Mouse (Mus musculus) myocyte (in vitro differentiated cells): ENCODE results near the gene Mettl15. TPM values are rescaled to one million over a fixed set of nuclear protein-coding genes. Genes with fewer than 3 reads are reported as not detected.

Source experiments
- H3K27me3 ChIP-seq: one replicate; pipeline ENCODE4 v1.6.1; 2011; ENCODE audit not compliant: control insufficient read depth, insufficient read depth, insufficient read length
- H3K36me3 ChIP-seq: one replicate; pipeline ENCODE4 v1.6.1; 2011; ENCODE audit not compliant: control insufficient read depth, insufficient read depth
- H3K4me2 ChIP-seq: one replicate; pipeline ENCODE4 v1.6.1; 2011; ENCODE audit warnings: low read depth, control low read depth
- H3K4me3 ChIP-seq: one replicate; pipeline ENCODE4 v1.5.1; 2011; ENCODE audit warnings: mild to moderate bottlenecking, control low read depth, moderate library complexity
- H3K79me2 ChIP-seq: one replicate; pipeline ENCODE4 v1.6.1; 2011; ENCODE audit not compliant: control insufficient read depth, insufficient read depth
- H3ac ChIP-seq: one replicate; pipeline ENCODE4 v1.6.1; 2011; ENCODE audit not compliant: control insufficient read depth, insufficient read length
- CEBPB ChIP-seq: IDR thresholded peaks from 2 replicates; pipeline ENCODE4 v1.6.1; 2011; ENCODE audit warnings: mild to moderate bottlenecking, moderate library complexity; ENCODE audit not compliant: poor library complexity, insufficient read depth, severe bottlenecking
- E2F4 ChIP-seq: IDR thresholded peaks from one replicate; pipeline ENCODE4 v1.6.1; 2011; ENCODE audit warnings: mild to moderate bottlenecking, control low read depth, moderate library complexity; ENCODE audit not compliant: insufficient read depth
- MAX ChIP-seq: IDR thresholded peaks from one replicate; pipeline ENCODE4 v1.6.1; 2011; ENCODE audit warnings: low read depth, mild to moderate bottlenecking, control low read depth
- MYOD1 ChIP-seq, 3 experiments: IDR thresholded peaks; one replicate each; pipeline ENCODE4 v1.6.1; 2011; ENCODE audit warnings: control low read depth in 2 of 3, low read depth in 2 of 3, mild to moderate bottlenecking in 2 of 3, moderate library complexity in 1 of 3; ENCODE audit not compliant: insufficient read length in 2 of 3, control insufficient read depth in 1 of 3
- MYOG ChIP-seq, 3 experiments: IDR thresholded peaks; one replicate each; pipeline ENCODE4 v1.6.1; 2011; ENCODE audit warnings: control low read depth in 2 of 3, low read depth in 2 of 3, mild to moderate bottlenecking in 2 of 3; ENCODE audit not compliant: insufficient read length in 2 of 3, control insufficient read depth in 1 of 3, insufficient read depth in 1 of 3
- POLR2A ChIP-seq: IDR thresholded peaks from one replicate; pipeline ENCODE4 v1.6.1; 2011; ENCODE audit warnings: low read depth, mild to moderate bottlenecking, control low read depth, moderate library complexity; ENCODE audit not compliant: insufficient read length
- POLR2AphosphoS2 ChIP-seq: IDR thresholded peaks from one replicate; pipeline ENCODE4 v1.6.1; 2011; ENCODE audit warnings: low read depth, control low read depth; ENCODE audit not compliant: insufficient read length
- REST ChIP-seq: IDR thresholded peaks from one replicate; pipeline ENCODE4 v1.6.1; 2011; ENCODE audit warnings: mild to moderate bottlenecking, control low read depth, moderate library complexity; ENCODE audit not compliant: insufficient read depth, insufficient read length
- SRF ChIP-seq: IDR thresholded peaks from one replicate; pipeline ENCODE4 v1.6.1; 2011; ENCODE audit warnings: low read depth; ENCODE audit not compliant: control insufficient read depth, insufficient read length
- TCF12 ChIP-seq: IDR thresholded peaks from one replicate; pipeline ENCODE4 v1.6.1; 2011; ENCODE audit warnings: mild to moderate bottlenecking, control low read depth; ENCODE audit not compliant: poor library complexity, insufficient read depth, severe bottlenecking
- TCF3 ChIP-seq: IDR thresholded peaks from one replicate; pipeline ENCODE4 v1.6.1; 2011; ENCODE audit warnings: low read depth, control low read depth; ENCODE audit not compliant: insufficient read length
- USF1 ChIP-seq: IDR thresholded peaks from one replicate; pipeline ENCODE4 v1.6.1; 2011; ENCODE audit warnings: low read depth, mild to moderate bottlenecking, control low read depth, moderate library complexity
- polyA plus RNA-seq: library from polyadenylated mRNA; unstranded; fragments of >200 nt; fragmentation: generic; extraction: Trizol; gene quantifications from one replicate; pipeline ENCODE4 v1.2.1, GENCODE M21; 2012; ENCODE audit warnings: missing spikeins

Mettl15 gene
- polyA plus RNA-seq, 1 experiment: 5.6 TPM

DNA sequence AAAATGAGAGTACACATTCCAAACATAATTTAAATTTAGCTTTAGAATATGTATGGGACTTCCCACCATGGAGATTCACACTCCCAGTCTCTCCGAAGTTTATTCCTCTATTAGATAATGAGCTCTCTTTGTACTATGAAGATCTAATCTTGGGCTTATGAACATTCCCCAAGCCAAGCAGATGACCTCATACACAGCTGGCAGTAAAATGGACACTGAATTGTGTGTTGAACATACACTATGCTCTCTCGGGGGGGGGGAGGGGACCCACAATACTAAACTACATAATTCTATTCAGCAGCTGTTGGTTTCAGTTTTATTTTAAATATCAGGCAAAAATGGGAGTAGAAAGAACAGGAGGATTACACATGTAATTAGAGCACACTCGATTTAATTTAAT lies 97.6 kb downstream of the Mettl15 start:
- Histone ChIP-seq H3K36me3 (no peaks in the 10 kb centered on the region), H3K27me3 (no peaks in the 10 kb centered on the region), H3K4me2 (no peak overlapping the region), H3K4me3 (no peak overlapping the region), H3ac (no peak overlapping the region), H3K79me2 (no peaks in the 10 kb centered on the region)
- TF ChIP-seq MYOG (IDR thresholded peaks at IDR 0.05; ENCODE audit: control insufficient read depth in 1 of 3, insufficient read depth in 1 of 3, insufficient read length in 2 of 3, low read depth in 2 of 3) (no peak), REST (no peak), POLR2AphosphoS2 (no peak), USF1 (no peak), POLR2A (no peak), TCF12 (no peak), SRF (no peak), MYOD1 (IDR thresholded peaks at IDR 0.05; ENCODE audit: control insufficient read depth in 1 of 3, insufficient read length in 2 of 3, low read depth in 2 of 3) (no peak), TCF3 (no peak), CEBPB (no peak), E2F4 (no peak), MAX (no peak)

DNA sequence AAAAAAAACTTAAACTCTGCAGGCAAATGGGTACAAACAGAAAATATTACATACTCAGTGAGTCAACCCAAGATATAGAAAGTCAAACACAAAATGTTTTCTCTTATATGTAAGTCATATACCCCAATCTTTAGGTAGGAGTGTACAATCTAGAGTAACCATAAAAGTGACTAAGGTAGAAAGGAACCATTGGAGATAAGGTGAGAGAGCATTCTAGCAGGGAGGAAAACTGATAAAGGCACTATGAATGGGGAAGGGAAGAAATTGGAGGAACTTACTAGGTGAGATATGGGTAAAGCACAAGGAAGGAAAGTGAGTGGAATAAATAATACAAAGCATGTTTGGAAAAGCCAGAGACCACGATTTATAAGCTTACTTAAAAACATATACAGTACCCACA lies 122.0 kb downstream of the Mettl15 start:
- TF ChIP-seq SRF (no peak), MAX (no peak)
- no peak overlapping the region for H3K4me3 ChIP-seq
- H3K4me2 ChIP-seq: no peak overlapping the region
- H3K27me3 ChIP-seq: no peaks in the 10 kb centered on the region
- no peaks in the 10 kb centered on the region for H3K36me3 ChIP-seq
- H3K79me2 ChIP-seq: no peaks in the 10 kb centered on the region
- no peak overlapping the region for H3ac ChIP-seq

DNA sequence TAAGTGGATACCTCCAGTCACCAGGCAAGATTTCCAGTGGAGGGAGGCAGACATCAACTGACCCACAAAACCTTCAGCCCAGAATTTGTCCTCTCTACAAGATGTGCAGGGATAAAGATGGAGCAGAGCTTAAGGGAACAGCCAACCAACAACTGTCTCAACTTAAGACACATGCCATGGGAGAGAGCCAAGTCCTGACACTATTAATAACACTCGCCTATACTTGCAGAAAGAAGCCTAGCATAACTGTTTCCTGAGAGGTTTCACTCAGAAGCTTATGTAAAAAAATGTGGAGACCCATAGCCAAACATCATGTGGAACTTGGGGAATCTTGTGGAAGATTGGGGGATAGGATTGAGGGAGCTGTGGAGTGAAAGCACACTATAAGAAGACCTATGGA lies 124.4 kb downstream of the Mettl15 start:
- no peaks in the 10 kb centered on the region for H3K27me3 ChIP-seq
- no peak overlapping the region for H3K4me2 ChIP-seq
- H3ac ChIP-seq: no peak overlapping the region
- TF ChIP-seq USF1: no peak
- no peaks in the 10 kb centered on the region for H3K79me2 ChIP-seq
- H3K36me3 ChIP-seq: no peaks in the 10 kb centered on the region
- no peak overlapping the region for H3K4me3 ChIP-seq

DNA sequence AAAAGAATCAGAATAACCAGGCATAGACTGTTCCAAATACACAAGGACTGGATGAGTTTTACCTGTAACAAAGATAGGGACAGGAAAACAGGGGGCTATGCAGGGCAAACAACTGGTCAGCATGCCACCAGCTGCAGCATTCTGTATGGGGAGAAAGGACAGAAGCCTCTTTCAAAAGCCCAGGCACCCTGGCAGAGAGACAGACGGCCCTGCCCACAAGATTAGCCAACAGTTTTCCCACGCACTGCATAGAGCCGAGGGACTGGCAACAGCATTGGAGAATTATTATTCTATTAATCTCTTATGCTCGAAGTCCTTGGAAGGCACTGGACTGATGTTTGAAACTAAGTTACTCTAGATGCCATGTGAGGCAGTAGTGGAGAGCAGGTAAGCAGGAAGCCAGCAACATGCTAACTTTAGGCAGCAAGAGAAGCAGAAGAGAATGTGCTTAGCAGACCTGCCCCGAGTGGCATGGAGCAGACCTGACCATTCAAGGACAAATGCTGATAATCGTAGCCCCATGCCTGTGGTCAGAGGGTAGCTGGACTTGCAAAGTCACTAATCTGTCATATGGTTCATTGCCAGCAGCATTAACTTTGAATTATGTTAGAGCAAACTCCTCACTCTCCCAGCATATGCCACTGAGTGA lies 127.0 kb downstream of the Mettl15 start:
- Histone ChIP-seq H3K36me3 (no peaks in the 10 kb centered on the region), H3ac (no peak overlapping the region), H3K4me2 (no peak overlapping the region), H3K79me2 (no peaks in the 10 kb centered on the region), H3K4me3 (no peak overlapping the region), H3K27me3 (no peaks in the 10 kb centered on the region)
- TF ChIP-seq POLR2AphosphoS2 (no peak), TCF3 (no peak), REST (no peak), USF1 (no peak), MYOD1 (IDR thresholded peaks at IDR 0.05; ENCODE audit: control insufficient read depth in 1 of 3, insufficient read length in 2 of 3, low read depth in 2 of 3) (no peak), CEBPB (no peak)

DNA sequence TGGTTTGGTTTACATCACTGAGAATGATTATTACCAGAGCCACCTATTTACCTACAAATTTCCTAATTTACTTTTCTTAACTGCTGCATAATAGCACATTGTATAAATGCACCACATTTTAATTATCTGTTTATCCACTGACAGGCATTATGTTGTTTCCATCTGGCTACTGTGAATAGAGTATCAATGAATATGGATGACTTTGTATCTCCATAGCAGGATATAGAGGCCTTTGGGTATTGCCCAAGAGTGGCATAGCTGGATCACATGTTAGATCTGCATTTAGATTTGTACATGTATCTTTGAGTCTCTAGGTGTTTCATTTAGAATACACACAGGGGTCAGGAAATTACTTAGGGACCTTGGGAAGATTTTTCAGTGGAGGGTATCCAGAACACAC lies 133.3 kb downstream of the Mettl15 start:
- Histone ChIP-seq H3K4me3 (no peak overlapping the region), H3K36me3 (no peaks in the 10 kb centered on the region), H3K79me2 (no peaks in the 10 kb centered on the region), H3K27me3 (no peaks in the 10 kb centered on the region), H3ac (no peak overlapping the region), H3K4me2 (no peak overlapping the region)
- TF ChIP-seq MYOG (IDR thresholded peaks at IDR 0.05; ENCODE audit: control insufficient read depth in 1 of 3, insufficient read depth in 1 of 3, insufficient read length in 2 of 3, low read depth in 2 of 3): no peak
- TF ChIP-seq POLR2AphosphoS2: no peak
- no peak for TF ChIP-seq E2F4
- TF ChIP-seq USF1: no peak
- TF ChIP-seq POLR2A: no peak
- TF ChIP-seq SRF: no peak
- no peak for TF ChIP-seq TCF12
- TF ChIP-seq CEBPB: no peak

DNA sequence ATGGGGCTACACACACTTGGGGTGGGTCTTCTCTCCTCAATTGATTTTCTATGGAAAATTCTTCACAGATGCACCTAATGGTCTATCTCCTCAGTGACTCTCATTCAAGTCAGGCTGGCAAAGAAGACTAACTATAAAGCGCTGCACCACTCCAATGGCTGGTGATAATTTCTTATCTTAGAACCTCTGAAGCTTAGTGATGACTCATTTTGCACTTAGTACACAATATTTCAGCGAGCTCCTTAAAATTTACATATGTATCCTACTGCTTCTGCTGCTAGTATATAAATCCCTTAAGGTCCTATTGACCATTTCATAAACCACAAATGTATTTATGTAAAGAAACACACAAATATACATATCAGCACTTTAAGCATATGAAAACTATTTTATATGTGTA lies 136.1 kb downstream of the Mettl15 start:
- H3K79me2 ChIP-seq: no peaks in the 10 kb centered on the region
- no peak overlapping the region for H3ac ChIP-seq
- no peaks in the 10 kb centered on the region for H3K27me3 ChIP-seq
- TF ChIP-seq TCF12 (no peak), SRF (no peak), USF1 (no peak), POLR2A (no peak), MYOD1 (IDR thresholded peaks at IDR 0.05; ENCODE audit: control insufficient read depth in 1 of 3, insufficient read length in 2 of 3, low read depth in 2 of 3) (no peak), E2F4 (no peak), CEBPB (no peak), MAX (no peak), MYOG (IDR thresholded peaks at IDR 0.05; ENCODE audit: control insufficient read depth in 1 of 3, insufficient read depth in 1 of 3, insufficient read length in 2 of 3, low read depth in 2 of 3) (no peak), TCF3 (no peak), REST (no peak), POLR2AphosphoS2 (no peak)
- H3K36me3 ChIP-seq: no peaks in the 10 kb centered on the region
- no peak overlapping the region for H3K4me3 ChIP-seq
- no peak overlapping the region for H3K4me2 ChIP-seq
